Mouse (Mus musculus) gonadal fat pad, adult 2 months (tissue): ENCODE measurements around the gene Gm20683. TPM values are rescaled to one million over a fixed set of nuclear protein-coding genes. Genes with fewer than 3 reads are reported as not detected.

Experiments used
- DNase-seq: peaks from one replicate; pipeline ENCODE4 v3.0.0-alpha.2; 2012; ENCODE audit warnings: low read depth
- polyA plus RNA-seq: library from polyadenylated mRNA; depleted of rRNA; stranded (reverse); fragments of >200 nt; gene quantifications from 2 replicates; pipeline ENCODE4 v1.2.3, GENCODE M21; 2012; rRNA removed

Gene Gm20683
- polyA plus RNA-seq, 1 experiment: 55.8 TPM

DNA sequence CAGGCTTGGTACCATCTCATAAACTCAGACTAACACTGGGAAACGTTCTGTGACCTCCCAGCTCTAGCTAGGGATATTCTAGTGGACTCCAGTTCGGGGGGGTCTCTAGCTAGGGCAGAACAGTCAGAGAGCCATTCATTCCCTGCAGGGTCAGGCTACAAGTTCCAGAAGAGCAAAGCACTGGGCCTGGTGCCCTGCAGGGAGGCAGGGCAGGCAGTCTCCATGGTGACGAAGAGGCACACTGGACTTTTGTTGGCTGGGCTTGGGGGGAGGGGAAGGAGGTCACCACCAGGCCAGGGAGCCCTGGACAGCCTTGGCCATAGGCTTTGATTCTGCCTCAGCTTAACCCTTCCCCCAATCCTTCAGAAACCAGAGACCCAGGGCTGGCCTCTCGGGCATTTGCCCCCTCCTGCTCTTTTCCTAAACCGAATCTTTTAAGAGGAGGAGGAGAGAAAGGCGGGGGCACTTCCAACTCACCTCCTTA is 45.9 kb downstream of the Gm20683 start, which contains the start of gene AC134908.4:
TSS of gene AC134908.4 (minus strand) at position 51 of the 484 bp plus-strand sequence.
- no peak for DNase-seq

DNA sequence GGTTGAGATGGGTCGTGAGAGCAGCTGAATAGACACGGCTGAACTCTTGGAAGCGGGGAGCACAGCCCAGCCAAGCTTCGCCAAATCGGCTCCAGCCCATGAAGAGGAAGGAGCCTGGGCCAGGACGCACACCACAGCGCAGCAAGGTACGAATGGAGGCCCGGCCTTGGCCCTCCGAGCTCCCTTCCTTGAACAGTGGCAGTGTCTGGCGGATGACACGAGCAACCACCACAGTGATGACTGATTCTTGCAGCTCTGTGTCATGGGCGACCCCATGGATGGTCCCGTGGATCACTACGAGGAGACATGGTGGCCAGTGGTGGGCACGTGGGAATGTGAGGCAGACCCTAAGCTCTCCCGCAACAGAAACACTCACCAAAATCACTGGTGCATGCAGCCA is 46.6 kb downstream of the Gm20683 start:
- DNase-seq: no peak

DNA sequence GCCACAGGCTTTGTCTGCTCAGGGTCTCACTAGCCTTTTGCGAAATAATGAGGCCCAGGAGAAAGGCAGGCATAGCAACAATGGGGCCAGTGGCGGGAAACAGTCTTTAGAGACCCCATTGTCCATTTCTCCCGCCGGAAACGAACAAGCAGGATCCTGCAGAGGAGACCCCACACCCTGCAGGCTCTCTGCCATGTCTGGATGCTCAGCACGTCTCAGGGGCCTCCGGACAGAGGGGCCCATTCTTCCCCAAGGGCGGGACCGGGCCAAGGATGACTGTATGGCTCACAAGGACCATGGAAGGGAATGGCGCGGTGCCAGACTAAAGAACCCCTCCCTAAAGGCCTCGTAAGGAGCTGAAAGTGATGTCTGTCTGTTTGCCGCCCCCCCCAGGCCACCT is 47.4 kb downstream of the Gm20683 start:
- no peak for DNase-seq

DNA sequence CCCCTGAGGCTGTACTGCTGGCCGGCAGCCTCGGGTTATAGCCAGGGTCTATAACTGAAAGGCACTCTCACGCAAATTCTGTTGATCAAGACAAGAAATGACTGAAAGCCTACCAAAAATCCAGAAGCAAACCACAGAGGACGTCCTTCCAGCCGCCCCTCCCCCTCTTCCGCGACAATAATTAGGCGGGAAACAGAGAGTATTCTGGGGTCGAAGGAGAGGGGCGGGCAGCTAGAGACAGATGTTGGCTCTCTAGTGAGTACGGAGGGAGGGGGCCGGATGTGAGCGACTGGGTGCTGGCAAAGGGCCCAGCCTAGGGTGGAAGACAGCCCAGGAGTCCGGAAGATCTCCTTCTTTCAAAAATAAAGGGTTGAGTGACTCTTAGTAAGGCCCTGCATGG is 48.9 kb downstream of the Gm20683 start, which contains the start of gene Fam173a:
TSS of gene Fam173a (minus strand) at position 287 of the 400 bp plus-strand sequence.
- DNase-seq: no peak

DNA sequence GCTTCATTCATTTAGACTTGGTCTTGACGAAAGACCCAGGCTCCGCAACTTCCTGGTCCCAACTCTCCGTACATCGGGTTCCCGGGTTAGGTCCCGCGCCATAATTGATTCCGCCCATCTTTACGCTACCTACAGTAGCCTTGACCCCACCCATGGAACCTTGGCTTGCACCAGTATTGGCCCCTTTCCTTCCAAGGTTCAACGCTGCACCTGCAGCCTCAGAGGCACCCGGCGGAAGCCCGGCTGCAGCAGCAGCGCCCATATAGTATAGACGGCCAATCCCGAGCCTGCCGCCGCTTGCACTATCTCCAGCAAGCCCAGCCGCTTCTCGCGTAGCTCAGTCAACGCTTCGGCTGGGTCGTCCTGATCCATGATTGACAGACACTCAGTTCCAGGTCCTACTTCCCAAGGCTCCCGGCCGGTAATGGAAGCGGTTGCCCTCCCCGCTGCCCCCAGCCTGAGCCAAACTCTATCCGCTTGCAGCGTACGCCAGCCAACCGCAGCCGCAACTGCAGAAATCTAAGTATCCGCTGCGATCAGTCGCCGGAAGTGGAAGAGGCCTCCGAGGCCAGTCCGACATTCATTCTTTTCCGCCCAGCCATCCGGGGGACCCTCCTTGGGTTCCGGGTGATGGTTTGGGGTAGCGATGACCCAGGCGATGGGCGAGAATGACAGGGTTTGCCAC is 49.6 kb downstream of the Gm20683 start:
- no peak for DNase-seq

DNA sequence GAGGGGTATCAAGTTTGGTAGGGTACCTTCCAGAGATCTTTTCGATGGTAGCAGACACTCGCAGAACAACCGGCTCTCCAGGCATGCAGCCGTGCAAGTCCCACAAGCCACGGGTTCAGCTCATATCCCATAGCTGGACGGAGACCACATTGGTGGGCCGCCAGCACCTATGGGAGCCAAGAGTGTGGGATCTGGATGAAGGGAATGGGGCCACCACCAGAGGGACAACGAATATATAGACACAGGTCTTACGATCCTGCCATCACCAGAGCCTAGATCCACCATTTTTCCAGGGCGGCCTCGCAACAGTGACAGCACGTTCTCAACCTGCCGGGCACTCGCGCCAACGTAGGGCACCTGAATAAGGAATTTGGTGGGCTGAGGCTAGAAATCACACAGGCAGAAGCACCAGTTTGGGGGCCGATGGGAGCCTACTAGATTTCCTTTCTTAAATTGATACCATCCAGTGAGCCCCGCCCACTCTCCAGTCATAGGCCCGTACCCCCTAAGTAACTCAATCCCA is 50.2 kb downstream of the Gm20683 start:
- no peak for DNase-seq

DNA sequence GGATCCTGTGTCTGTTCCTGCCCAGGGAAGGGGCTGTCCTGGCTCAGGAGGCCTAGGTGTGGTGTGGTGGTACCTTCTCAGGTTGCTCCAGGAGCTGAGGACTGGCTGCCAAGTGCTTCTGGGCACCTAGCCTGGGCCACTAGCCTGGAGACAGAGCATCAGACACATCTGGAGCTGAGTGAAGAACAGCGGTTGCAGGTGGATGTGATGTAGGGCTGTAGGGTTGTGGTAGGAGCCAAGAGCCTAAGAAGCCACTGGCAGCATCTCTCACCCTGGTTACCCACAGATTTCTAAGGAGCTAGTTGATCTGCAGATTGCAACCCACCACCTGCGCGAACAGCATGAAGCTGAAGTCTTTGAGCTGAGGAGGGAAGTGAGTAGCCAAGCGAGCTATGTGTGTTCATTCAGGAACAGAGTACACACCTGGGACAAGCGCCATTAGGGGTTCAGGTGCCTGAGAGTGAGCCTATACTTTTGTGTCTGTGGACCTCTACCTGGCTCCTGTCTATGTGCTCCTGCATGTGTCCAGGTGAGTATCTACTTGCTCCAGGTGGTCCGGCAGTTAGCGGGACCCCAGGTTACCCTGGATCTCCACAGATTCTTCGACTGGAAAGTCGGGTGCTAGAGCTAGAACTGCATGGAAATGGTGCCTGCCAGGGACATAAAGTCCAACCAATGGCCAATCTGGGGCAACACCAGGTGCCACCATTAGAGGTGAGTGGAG is 54.6 kb downstream of the Gm20683 start:
- no peak for DNase-seq

DNA sequence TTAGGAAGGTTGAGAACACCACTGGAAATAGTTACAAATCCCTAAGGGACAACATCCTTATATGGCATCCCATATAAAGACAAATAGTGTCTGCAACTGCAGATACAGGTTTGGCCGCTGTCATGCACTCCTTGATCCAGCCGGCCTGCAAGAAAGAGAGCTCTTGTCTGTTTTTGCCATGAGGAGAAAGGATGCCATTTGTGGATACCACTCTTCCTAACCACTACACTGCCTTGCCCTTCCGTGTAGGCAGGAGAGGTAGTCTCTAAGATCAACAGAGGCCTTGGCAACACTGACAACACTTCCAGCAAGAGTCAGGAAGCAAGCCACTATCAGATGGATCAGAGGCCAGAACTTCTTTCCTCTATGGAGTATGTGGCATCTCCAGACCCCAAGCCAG is 55.3 kb downstream of the Gm20683 start, which contains the start of gene Ccdc78:
TSS of gene Ccdc78 (plus strand) at position 301 of the 400 bp plus-strand sequence.
- no peak for DNase-seq

DNA sequence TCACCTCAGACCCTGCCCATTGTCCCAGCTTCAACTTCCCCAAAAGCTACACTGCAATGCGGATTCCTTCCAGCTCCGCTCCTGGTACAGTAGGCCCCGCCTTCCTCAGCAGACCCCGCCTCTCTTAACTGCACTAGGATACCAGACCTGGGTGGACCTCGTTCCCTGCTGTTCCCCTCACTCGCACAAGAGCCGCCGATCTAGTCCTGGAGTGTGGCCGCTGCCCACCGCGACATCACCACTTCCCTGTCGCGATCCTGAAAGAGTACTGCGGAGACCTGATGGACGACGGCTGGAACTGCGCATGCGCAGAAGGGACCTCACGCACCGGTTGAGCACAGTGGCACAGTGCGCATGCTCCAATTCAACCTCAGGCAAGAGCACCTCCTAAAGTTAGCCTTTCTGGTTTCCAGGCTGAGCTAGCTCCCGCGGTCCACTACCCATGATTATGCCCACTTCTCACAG is 56.2 kb downstream of the Gm20683 start, which contains the start of gene Haghl:
TSS of gene Haghl (minus strand) at position 393 of the 465 bp plus-strand sequence.
- no peak for DNase-seq

Other genes with a start within 250 kb of the Gm20683 start
- not detected in 2 replicates for gene Gng13, start 124.6 kb downstream of the Gm20683 start, polyA plus RNA-seq
- gene Chtf18, start 114.3 kb downstream of the Gm20683 start, polyA plus RNA-seq: 2.6 and 2.9 TPM in 2 replicates
- gene Rpusd1, start 114.1 kb downstream of the Gm20683 start, polyA plus RNA-seq: 25.8 and 28.8 TPM in 2 replicates
- 0.36 and 0.38 TPM in 2 replicates for gene Mslnl, start 105.7 kb downstream of the Gm20683 start, polyA plus RNA-seq
- 17.7 and 34.7 TPM in 2 replicates for gene Msln, start 87.4 kb downstream of the Gm20683 start, polyA plus RNA-seq
- 19.1 and 23.9 TPM in 2 replicates for gene Narfl, start 68.0 kb downstream of the Gm20683 start, polyA plus RNA-seq
- gene Haghl, start 56.1 kb downstream of the Gm20683 start, polyA plus RNA-seq: 45.8 and 47.3 TPM in 2 replicates
- 0.29 and 0.30 TPM in 2 replicates for gene Ccdc78, start 55.2 kb downstream of the Gm20683 start, polyA plus RNA-seq
- 105 and 133 TPM in 2 replicates for gene Fam173a, start 48.9 kb downstream of the Gm20683 start, polyA plus RNA-seq
- 0.23 TPM in 1 of 2 replicates, not detected in the other for gene AC134908.4, start 46.1 kb downstream of the Gm20683 start, polyA plus RNA-seq
- 22.2 and 31.4 TPM in 2 replicates for gene Metrn, start 44.6 kb downstream of the Gm20683 start, polyA plus RNA-seq
- 0.58 and 0.81 TPM in 2 replicates for gene Fbxl16, start 32.7 kb downstream of the Gm20683 start, polyA plus RNA-seq
- gene Wdr24, start 18.1 kb downstream of the Gm20683 start, polyA plus RNA-seq: 32.1 and 36.4 TPM in 2 replicates
- gene Jmjd8, start 12.9 kb downstream of the Gm20683 start, polyA plus RNA-seq: 91.2 and 94.5 TPM in 2 replicates
- 219 and 228 TPM in 2 replicates for gene Stub1, start 8.4 kb downstream of the Gm20683 start, polyA plus RNA-seq
- gene Rhbdl1, start 4.5 kb downstream of the Gm20683 start, polyA plus RNA-seq: 129 and 138 TPM in 2 replicates
- gene Rhot2, start 3.1 kb upstream of the Gm20683 start, polyA plus RNA-seq: 54.0 and 60.0 TPM in 2 replicates
- 27.1 and 35.9 TPM in 2 replicates for gene Wdr90, start 19.7 kb upstream of the Gm20683 start, polyA plus RNA-seq
- gene Mcrip2, start 27.0 kb upstream of the Gm20683 start, polyA plus RNA-seq: 58.8 and 61.7 TPM in 2 replicates
- gene Mettl26, start 33.3 kb upstream of the Gm20683 start, polyA plus RNA-seq: 89.7 and 105 TPM in 2 replicates
- gene Wfikkn1, start 39.1 kb upstream of the Gm20683 start, polyA plus RNA-seq: 0.95 and 1.1 TPM in 2 replicates
- gene Rab40c, start 78.0 kb upstream of the Gm20683 start, polyA plus RNA-seq: 49.5 and 51.3 TPM in 2 replicates
- gene Pigq, start 103.2 kb upstream of the Gm20683 start, polyA plus RNA-seq: 122 and 144 TPM in 2 replicates
- 7.0 and 12.9 TPM in 2 replicates for gene Nhlrc4, start 103.2 kb upstream of the Gm20683 start, polyA plus RNA-seq
- gene A930017K11Rik, start 110.8 kb upstream of the Gm20683 start, polyA plus RNA-seq: 2.4 TPM in 2 replicates
- gene Capn15, start 144.0 kb upstream of the Gm20683 start, polyA plus RNA-seq: 27.6 and 28.1 TPM in 2 replicates
- 29.9 and 35.0 TPM in 2 replicates for gene Rab11fip3, start 227.8 kb upstream of the Gm20683 start, polyA plus RNA-seq
- gene Decr2, start 248.6 kb upstream of the Gm20683 start, polyA plus RNA-seq: 24.3 and 24.4 TPM in 2 replicates